18 mouse cellular contexts compared by ENCODE assay signal in the genomic region with DNA sequence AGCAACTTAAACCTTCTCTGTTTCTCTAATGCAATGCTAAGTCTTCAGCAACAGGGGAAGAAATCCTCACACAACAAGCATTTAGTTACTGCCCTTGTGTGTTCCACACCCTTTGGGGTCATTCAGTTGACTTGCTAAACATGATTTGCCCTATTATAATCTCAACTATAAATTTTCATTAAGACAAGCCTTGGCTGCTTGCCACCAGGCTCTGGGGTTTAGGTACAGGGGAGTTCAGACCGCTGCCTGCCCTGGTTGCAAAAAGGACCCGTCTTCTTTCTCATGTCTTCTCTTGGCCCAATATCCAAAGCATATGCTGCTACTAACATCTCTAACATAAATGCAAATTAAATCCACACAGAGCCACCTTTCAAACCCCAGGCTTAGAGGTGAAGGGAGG. TPM values are rescaled to one million over a fixed set of nuclear protein-coding genes. Genes with fewer than 3 reads are reported as not detected.
A peak's percentile ranks its signal among the peaks of the same experiment; 100 is the strongest.
DNase-seq lines count a peak whose midpoint lies in the region; ATAC-seq lines count a peak whose summit lies in the region.
"Had no signal": no experiment of that assay in that cellular context is flagged by ENCODE, and none has a peak within 500 bp of the region (broad histone marks: within the 10 kb centered on the region; RNA-seq: fewer than 3 reads in every experiment).

No protein-coding gene starts in this region.

- DNase-seq in adrenal gland, postnatal 10 days = peak; percentile 44
- DNase-seq in adrenal gland, adult 8-10 months = no peak
- DNase-seq in kidney, postnatal 4 days = peak; percentile 45 to 51
- no peak for DNase-seq in kidney, postnatal 25 days
- DNase-seq in thymus, postnatal 36 days = no peak
- DNase-seq: cerebellum, adult 9-10 months; gastrocnemius, adult 2 months; heart, postnatal 36 days; kidney, adult 11 months; right cerebral cortex, postnatal 14 days; thymus, postnatal 4 days had no signal

- 34% methylated on average over 2 of the region's 2 CpGs for WGBS in embryonic facial prominence, embryonic 13.5 days
- WGBS in neural tube, embryonic 15.5 days = 30% methylated on average over 2 of the region's 2 CpGs

- H3K4me2 ChIP-seq in embryonic facial prominence, embryonic 13.5 days = no peak overlapping the region
- no peak overlapping the region for H3K4me2 ChIP-seq in neural tube, embryonic 15.5 days
- H3K4me2 ChIP-seq: forebrain, embryonic 13.5 days; liver, embryonic 11.5 days had no signal

- ATAC-seq in embryonic facial prominence, embryonic 13.5 days (ENCODE audit: insufficient number of reproducible peaks, insufficient read depth, low FRiP score, low TSS enrichment, low read depth) = no peak
- ATAC-seq in neural tube, embryonic 15.5 days (ENCODE audit: low FRiP score) = no peak
- no peak for ATAC-seq in megakaryocyte-erythroid progenitor cell, adult 5-6 weeks (replicated peaks; ENCODE audit: low FRiP score, low TSS enrichment, poor library complexity, severe bottlenecking)

- H3K4me3 ChIP-seq in embryonic facial prominence, embryonic 13.5 days = no peak overlapping the region
- H3K4me3 ChIP-seq in neural tube, embryonic 15.5 days (replicated peaks) = no peak overlapping the region
- H3K4me3 ChIP-seq: forebrain, embryonic 13.5 days; gastrocnemius, adult 2 months; heart, embryonic 10.5 days had no signal

- peaks cover 78% of the 10 kb centered on the region for H3K4me1 ChIP-seq in embryonic facial prominence, embryonic 13.5 days
- peaks cover 46% of the 10 kb centered on the region for H3K4me1 ChIP-seq in neural tube, embryonic 15.5 days

- no peaks in the 10 kb centered on the region for H3K27me3 ChIP-seq in embryonic facial prominence, embryonic 13.5 days
- no peaks in the 10 kb centered on the region for H3K27me3 ChIP-seq in neural tube, embryonic 15.5 days (replicated peaks)

- 0 out of 2 replicates have a peak overlapping the region, but pooled peaks have one; percentile 13 for H3K27ac ChIP-seq in embryonic facial prominence, embryonic 13.5 days
- H3K27ac ChIP-seq in neural tube, embryonic 15.5 days (replicated peaks) = 0 out of 2 replicates have a peak overlapping the region, but pooled peaks have one; percentile 19
- H3K27ac ChIP-seq: forebrain, embryonic 13.5 days; gastrocnemius, adult 2 months; heart, embryonic 10.5 days; macrophage had no signal

- no peak overlapping the region for H3K9ac ChIP-seq in embryonic facial prominence, embryonic 13.5 days
- no peak overlapping the region for H3K9ac ChIP-seq in neural tube, embryonic 15.5 days (replicated peaks)
- H3K9ac ChIP-seq: forebrain, embryonic 13.5 days had no signal

- H3K9me3 ChIP-seq in embryonic facial prominence, embryonic 13.5 days = no peaks in the 10 kb centered on the region
- no peaks in the 10 kb centered on the region for H3K9me3 ChIP-seq in neural tube, embryonic 15.5 days (replicated peaks)
- H3K9me3 ChIP-seq: forebrain, embryonic 13.5 days; heart, embryonic 10.5 days had no signal

- H3K36me3 ChIP-seq in embryonic facial prominence, embryonic 13.5 days = peaks cover 69% of the 10 kb centered on the region
- peaks cover 62% of the 10 kb centered on the region for H3K36me3 ChIP-seq in neural tube, embryonic 15.5 days

RNA-seq across cellular contexts. Expression of a gene that starts 27.0 kb away (rescaled TPM):
- total RNA-seq in adrenal gland, postnatal 10 days (2021) = 10 to 100 TPM in 1 of 2 experiments, 1 to 10 TPM in 1; 7.6 to 13.0 TPM
- 10 to 100 TPM; 11.8 to 15.2 (median 13.1) TPM for total RNA-seq in adrenal gland, adult 8-10 months (2022)
- 21.0 and 21.2 TPM in 2 replicates for polyA plus RNA-seq in embryonic facial prominence, embryonic 13.5 days (2015; fragmentation: Nextera tagmentation; extraction: Ambion mirVana)
- polyA plus RNA-seq in neural tube, embryonic 15.5 days (2015; fragmentation: Nextera tagmentation; extraction: Ambion mirVana) = 12.8 and 14.4 TPM in 2 replicates
- total RNA-seq in megakaryocyte-erythroid progenitor cell, adult 5-6 weeks (2014; fragmentation: Nextera tagmentation) = 16.9 and 21.7 TPM in 2 replicates
- total RNA-seq in megakaryocyte-erythroid progenitor cell, adult 5-6 weeks (2017) = 16.6 and 20.0 TPM in 2 replicates

RNA-seq across cellular contexts. Expression of a gene that starts 49.3 kb away (rescaled TPM):
- total RNA-seq in adrenal gland, postnatal 10 days (2021) = 10 to 100 TPM; 38.7 to 55.2 TPM
- 10 to 100 TPM; 61.8 to 83.5 (median 72.3) TPM for total RNA-seq in adrenal gland, adult 8-10 months (2022)
- 30.6 and 30.8 TPM in 2 replicates for polyA plus RNA-seq in embryonic facial prominence, embryonic 13.5 days (2015; fragmentation: Nextera tagmentation; extraction: Ambion mirVana)
- polyA plus RNA-seq in neural tube, embryonic 15.5 days (2015; fragmentation: Nextera tagmentation; extraction: Ambion mirVana) = 16.9 and 17.5 TPM in 2 replicates
- 17.2 and 28.8 TPM in 2 replicates for total RNA-seq in megakaryocyte-erythroid progenitor cell, adult 5-6 weeks (2014; fragmentation: Nextera tagmentation)
- total RNA-seq in megakaryocyte-erythroid progenitor cell, adult 5-6 weeks (2017) = 13.1 and 26.9 TPM in 2 replicates

Comparison
In these comparisons a context has a peak if more than half of its experiments do, and no peak if none do; other contexts are left out.
1. DNase-seq: peak in adrenal gland, postnatal 10 days (single experiment) and kidney, postnatal 4 days (2 of 2); none in adrenal gland, adult 8-10 months (single experiment), kidney, postnatal 25 days (0 of 2) and thymus, postnatal 36 days (0 of 2).